Mouse (Mus musculus): ENCODE results near the gene Trappc11. TPM values are rescaled to one million over a fixed set of nuclear protein-coding genes. Genes with fewer than 3 reads are reported as not detected.
"Not testable (repeated sequence)": the region's sequence is repeated elsewhere in the genome, so short reads cannot be mapped to it uniquely, and the experiment has no call there.

The Trappc11 gene
- polyA plus RNA-seq, 1 experiment: 43.5 TPM

GRCm38 (mm10) chr8:47493106-47493505 lies 40.2 kb downstream of the Trappc11 start:
- DNase-seq (ENCODE audit: extremely low spot score in 1 of 2, low spot score in 1 of 2): no peak

- DNase-seq (ENCODE audit: extremely low spot score in 1 of 2, low spot score in 1 of 2): no peak
These were observed 46.0 kb downstream of the Trappc11 start for GRCm38 (mm10) chr8:47487231-47487630.

GRCm38 (mm10) chr8:47482354-47483071 lies 50.8 kb downstream of the Trappc11 start:
- no peak for DNase-seq (ENCODE audit: extremely low spot score in 1 of 2, low spot score in 1 of 2)

GRCm38 (mm10) chr8:47480039-47480438 lies 53.2 kb downstream of the Trappc11 start:
- no peak for DNase-seq (ENCODE audit: extremely low spot score in 1 of 2, low spot score in 1 of 2)

- peak; percentile 47 to 51 for DNase-seq (ENCODE audit: extremely low spot score in 1 of 2, low spot score in 1 of 2)
These were observed 71.6 kb downstream of the Trappc11 start for GRCm38 (mm10) chr8:47461650-47462049.

- no peak for DNase-seq (ENCODE audit: extremely low spot score in 1 of 2, low spot score in 1 of 2)
These were observed 74.0 kb downstream of the Trappc11 start for GRCm38 (mm10) chr8:47459216-47459749.

- DNase-seq (ENCODE audit: extremely low spot score in 1 of 2, low spot score in 1 of 2): no peak
These were observed 74.7 kb downstream of the Trappc11 start for GRCm38 (mm10) chr8:47458591-47458990.

- not testable (repeated sequence) for DNase-seq (ENCODE audit: extremely low spot score in 1 of 2, low spot score in 1 of 2)
These were observed 84.1 kb downstream of the Trappc11 start for GRCm38 (mm10) chr8:47449211-47449610.

GRCm38 (mm10) chr8:47446312-47447046 lies 86.8 kb downstream of the Trappc11 start, which contains the start of gene Stox2:
Gene Stox2, minus strand, starts transcription at chr8:47446362.
- DNase-seq (ENCODE audit: extremely low spot score in 1 of 2, low spot score in 1 of 2): no peak

Other genes starting within 250 kb of the Trappc11 start
- gene Stox2, start 87.1 kb downstream of the Trappc11 start, polyA plus RNA-seq (2012; rRNA removed): 28.0 and 29.4 TPM in 2 replicates
- gene Rwdd4a, start 194 bp upstream of the Trappc11 start, polyA plus RNA-seq (2012; rRNA removed): 22.3 TPM in 2 replicates
- gene Ing2, start 142.1 kb upstream of the Trappc11 start, polyA plus RNA-seq (2012; rRNA removed): 37.4 and 38.9 TPM in 2 replicates
- gene Cdkn2aip, start 180.5 kb upstream of the Trappc11 start, polyA plus RNA-seq (2012; rRNA removed): 11.4 and 13.4 TPM in 2 replicates

Data from frontal cortex, adult 2 months (tissue).